Mouse (Mus musculus) ES-CJ7 (cell line): ENCODE results near the gene Hexim1.

ENCODE experiments used
- DNase-seq: peaks from one replicate; pipeline ENCODE4 v3.0.0; 2011; ENCODE audit warnings: low read depth, low spot score

The Hexim1 gene

GRCm38 (mm10) chr11:103158621-103159478, 42.8 kb downstream of the Hexim1 start:
- DNase-seq, result peak; percentile 95

GRCm38 (mm10) chr11:103160738-103161137, 44.7 kb downstream of the Hexim1 start:
- no peak for DNase-seq

- peak; percentile 93 for DNase-seq
Observed at GRCm38 (mm10) chr11:103161449-103161848, 45.4 kb downstream of the Hexim1 start.

- DNase-seq, result peak; percentile 64
Observed at GRCm38 (mm10) chr11:103162132-103162531, 46.1 kb downstream of the Hexim1 start.

- peak; percentile 72 for DNase-seq
Observed at GRCm38 (mm10) chr11:103164391-103164790, 48.4 kb downstream of the Hexim1 start.

GRCm38 (mm10) chr11:103168690-103169390, 52.8 kb downstream of the Hexim1 start:
- DNase-seq, result peak; percentile 78
